Mouse (Mus musculus): ENCODE measurements around the gene Atg4a-ps.
"Not testable (repeated sequence)": the region's sequence is repeated elsewhere in the genome, so short reads cannot be mapped to it uniquely, and the experiment has no call there.

The Atg4a-ps gene

DNA sequence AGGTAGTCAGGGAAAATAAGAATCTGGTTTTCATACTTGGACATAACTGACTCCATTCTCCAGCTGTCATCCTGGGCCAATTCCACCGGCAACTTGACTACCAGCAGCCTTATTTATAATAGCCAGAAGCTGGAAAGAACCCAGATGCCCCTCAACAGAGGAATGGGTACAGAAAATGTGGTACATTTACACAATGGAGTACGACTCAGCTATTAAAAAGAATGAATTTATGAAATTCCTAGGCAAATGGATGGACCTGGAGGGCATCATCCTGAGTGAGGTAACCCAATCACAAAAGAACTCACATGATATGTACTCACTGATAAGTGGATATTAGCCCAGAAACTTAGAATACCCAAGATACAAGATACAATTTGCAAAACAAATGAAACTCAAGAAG is at the start of gene Atg4a-ps:
TSS of gene Atg4a-ps (minus strand) at position 101 of the 400 bp plus-strand sequence.
- not testable (repeated sequence) for DNase-seq (ENCODE audit: low read depth, low spot score)

DNA sequence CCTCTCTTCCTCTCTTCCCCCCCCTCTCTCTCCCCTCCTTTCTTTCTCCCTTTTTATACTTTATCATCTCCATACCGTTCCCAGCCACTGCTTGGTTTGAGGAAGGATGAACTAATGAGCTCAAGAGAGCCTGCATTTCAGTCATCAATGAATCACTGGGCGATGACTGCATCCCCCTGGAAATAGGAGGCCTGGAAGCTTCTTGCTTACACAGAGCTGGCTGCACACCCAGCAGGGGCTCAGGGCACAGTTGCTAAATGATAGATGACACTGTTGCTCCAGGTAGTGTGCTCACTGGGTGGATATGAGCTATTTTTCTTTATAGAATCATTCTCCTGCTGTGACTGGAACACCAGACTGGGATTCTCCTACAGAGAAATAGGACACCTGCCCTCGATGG is 49.7 kb upstream of the Atg4a-ps start:
- DNase-seq (ENCODE audit: low read depth, low spot score): peak; percentile 60

DNA sequence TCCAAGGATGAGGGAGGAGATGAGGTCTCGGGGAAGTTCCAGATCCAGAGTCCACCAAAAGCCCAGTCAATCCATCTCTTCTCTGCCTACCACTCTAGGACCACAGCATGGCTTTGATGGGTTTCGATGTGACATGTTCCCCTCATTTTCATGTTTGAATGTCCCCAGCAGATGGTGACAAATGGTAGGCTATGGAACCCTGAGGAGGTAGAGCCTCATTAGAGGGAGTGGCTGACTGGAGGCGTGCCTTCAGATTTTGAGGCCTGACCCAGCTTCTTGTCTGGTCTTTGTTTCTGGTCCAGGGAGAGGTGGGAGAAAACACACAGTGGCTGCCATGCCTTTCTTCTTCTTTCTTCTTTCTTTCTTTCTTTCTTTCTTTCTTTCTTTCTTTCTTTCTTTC is 44.6 kb upstream of the Atg4a-ps start:
- peak; percentile 46 for DNase-seq (ENCODE audit: low read depth, low spot score)

DNA sequence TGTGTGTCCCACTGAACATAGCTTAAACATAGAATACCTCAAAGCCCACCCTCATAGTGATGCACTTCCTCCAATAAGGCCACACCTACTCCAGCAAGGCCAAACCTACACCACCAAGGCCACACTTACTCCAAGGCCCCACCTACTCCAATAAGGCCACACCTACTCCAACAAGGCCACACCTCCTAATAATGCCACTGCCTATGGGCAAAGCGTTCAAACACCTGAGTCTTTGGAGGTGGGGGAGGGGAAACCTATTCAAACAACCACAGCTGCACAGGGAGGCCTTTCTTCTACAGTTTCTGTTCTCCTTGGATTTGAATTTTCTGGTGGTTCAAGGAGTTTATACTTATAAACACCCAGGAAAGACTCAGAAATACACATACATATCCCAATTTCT is 43.2 kb upstream of the Atg4a-ps start:
- no peak for DNase-seq (ENCODE audit: low read depth, low spot score)

DNA sequence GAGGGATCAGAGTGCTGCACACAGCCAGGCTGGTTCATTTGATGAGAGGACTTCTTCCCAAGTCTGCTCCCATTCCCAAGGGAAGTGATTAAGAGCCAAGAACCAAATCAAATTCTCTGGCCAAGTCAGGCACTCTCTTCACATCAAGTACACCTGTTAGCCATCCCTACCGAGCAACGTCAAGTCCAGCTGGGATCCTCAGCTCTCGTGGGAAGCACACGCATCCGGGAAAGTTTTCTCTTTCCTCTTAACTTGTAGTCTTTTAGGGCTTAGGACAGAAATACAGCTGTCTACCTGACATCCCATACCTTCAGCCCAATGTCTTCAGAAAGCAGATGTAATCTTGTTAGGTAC is 38.1 kb upstream of the Atg4a-ps start:
- DNase-seq (ENCODE audit: low read depth, low spot score): no peak

DNA sequence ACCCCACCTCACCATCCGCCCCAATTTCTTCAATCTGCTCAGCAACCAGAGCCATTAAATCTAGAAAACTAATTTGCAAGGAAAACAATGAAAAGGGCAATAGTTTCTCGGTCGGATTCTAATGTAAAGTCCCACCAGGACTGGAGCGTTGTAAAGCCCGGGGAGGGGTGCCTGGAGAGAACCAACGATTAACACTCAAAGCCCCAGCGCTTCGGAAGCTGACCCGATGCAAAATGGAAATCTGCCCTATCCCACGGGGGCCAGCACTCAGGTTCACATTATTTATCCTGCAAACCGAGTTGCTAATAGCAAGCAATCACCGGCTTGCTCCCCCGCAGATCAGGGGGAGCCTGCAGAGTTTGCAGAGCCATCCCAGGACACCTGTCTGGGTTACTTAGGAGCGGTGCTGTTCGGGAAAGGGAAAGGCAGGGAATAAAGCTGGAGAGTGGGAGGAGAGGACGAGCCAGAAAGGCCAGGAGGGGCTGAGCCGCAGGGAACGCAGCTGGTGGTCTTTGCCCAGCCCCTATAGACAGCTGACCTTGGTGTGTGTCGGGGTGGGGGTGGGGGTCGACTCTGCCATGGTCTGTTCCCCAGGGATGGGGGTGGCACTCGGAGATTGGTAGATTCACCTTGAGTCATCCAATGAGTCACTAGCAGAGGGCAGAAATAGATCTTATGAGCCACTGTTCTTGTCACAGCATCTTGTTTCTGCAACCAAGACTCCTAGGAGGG is 37.5 kb upstream of the Atg4a-ps start:
- peak; percentile 93 for DNase-seq (ENCODE audit: low read depth, low spot score)

DNA sequence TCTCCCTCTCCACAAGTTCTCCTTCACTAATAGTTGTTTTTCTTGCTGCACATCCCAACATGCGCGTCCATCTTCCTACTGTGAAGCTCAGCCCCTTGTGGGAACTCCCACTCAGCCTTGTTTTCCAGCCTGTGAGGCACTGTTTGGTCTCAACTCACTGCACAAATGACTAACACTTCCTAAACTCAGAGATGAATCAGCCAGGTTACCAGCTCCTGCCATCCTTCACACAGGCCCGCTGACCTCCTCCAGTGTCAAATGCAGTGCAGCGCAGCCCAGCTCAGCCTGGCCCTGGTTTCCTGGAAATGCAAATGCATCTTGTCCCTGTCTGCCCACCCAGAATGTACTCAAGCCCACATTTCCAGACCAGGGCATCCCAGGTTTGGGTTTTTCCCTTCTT is 36.6 kb upstream of the Atg4a-ps start:
- DNase-seq (ENCODE audit: low read depth, low spot score): peak; percentile 87

DNA sequence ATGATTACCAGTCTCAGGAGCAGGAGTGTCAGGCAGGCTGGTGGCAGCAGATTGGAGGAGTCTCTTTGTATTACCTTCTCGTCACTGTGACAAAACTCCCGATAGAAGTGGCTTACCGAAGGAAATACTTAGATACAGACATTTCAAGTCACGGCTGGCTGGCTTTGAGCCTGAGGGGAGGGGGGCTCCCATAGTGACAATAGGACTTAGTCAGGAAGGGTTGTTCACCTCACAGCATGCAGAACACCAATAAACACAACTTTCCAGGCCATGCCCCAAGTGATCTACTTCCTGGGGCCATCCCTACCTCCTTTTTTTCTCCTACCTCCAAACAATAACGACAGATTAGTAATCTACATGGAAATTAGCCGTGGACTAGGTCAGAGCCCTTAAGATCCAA is 32.9 kb upstream of the Atg4a-ps start:
- DNase-seq (ENCODE audit: low read depth, low spot score): no peak

DNA sequence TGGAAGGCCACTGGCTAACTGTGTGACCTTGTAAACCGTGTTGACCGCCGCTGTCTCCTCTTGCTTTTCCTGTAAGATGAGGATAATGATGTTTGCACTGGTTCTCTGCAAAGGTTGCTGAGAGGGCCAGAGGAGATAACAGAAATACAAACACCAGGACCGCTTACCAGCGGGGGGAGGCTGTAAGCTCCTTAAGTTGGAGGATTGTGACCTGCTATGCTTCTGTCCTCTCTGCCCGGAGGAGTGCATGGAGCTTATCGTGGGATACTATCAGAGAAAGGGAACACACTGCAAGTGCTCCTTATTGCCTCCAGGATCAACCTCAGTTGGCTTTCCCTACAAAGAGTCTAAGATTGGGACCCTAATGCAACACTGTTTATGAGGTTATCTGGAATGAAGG is 26.8 kb upstream of the Atg4a-ps start:
- no peak for DNase-seq (ENCODE audit: low read depth, low spot score)

DNA sequence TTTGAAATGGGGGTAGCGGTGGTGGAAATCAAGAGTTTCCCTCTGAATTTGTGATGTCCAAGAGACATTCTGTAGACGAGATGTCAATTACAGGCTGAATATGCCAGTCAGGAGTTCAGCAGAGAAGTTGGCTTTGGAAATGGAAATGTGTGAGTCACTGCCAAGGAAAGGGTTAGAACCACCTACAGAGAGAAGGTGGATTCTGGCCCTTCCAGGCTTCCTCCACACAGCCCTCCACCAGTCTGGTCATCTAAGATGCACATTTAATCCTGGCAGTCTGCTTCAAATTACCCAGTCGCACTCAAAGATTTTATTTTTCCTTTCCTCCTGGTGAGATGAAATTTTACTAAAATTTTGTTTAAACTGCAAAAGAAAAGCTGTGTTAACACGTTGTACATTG is 26.2 kb upstream of the Atg4a-ps start:
- peak; percentile 40 for DNase-seq (ENCODE audit: low read depth, low spot score)

DNA sequence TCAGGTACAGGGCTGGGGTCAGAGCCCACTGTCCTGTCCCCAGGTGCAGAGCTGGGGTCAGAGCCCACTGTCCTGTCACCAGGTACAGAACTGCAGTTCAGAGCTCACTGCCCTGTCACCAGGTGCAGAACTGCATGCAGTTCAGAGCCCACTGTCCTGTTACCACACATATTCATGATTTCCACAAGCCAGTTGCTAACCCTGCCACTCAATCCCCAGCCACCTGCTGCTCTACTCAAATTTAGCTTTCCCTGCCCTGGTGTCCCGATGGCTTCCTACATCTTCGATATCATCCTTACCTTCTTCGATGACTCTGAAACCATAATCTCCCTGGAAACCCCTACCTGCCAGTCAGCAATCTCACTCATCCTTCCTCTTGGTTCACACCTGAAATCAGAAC is 17.5 kb upstream of the Atg4a-ps start:
- DNase-seq (ENCODE audit: low read depth, low spot score): no peak

DNA sequence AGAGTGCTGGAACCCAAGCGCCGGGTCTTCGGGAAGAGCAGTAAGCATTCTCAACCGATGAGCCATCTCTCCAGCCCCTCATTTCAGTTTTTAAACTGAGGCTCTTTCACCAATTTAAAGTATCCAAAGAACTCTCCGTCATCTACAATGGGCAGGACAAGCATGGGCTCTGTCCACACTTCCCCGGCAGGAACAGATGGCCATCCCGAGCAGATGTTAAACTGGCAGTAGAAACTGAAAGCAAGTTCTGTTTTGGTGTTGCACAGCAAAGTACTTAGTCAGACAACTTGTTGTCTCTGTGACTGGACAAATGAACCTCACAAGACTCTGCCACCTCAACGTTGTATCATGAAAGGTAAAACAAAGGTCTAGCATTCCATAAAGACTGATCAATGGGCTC is 15.8 kb upstream of the Atg4a-ps start:
- peak; percentile 49 for DNase-seq (ENCODE audit: low read depth, low spot score)

DNA sequence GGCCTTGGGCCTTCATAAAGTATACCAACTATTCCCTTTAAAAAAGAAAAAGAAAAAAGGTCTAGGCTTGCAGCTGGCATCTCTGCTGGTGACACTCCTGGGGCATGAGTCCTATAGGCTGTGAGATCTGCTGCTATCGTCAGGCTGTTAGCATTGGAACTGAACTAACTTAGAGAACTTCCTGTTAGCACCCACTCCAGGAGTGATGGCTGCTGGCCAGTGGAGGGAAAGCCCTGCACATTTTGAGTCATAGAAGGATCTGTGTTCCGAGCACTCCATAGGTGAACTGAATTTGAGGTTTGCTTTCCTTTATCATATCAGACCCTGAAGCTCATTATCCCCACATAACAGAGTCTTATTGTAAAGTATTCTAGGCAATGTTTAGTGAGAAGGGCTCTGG is 14.1 kb upstream of the Atg4a-ps start:
- DNase-seq (ENCODE audit: low read depth, low spot score): peak; percentile 58

DNA sequence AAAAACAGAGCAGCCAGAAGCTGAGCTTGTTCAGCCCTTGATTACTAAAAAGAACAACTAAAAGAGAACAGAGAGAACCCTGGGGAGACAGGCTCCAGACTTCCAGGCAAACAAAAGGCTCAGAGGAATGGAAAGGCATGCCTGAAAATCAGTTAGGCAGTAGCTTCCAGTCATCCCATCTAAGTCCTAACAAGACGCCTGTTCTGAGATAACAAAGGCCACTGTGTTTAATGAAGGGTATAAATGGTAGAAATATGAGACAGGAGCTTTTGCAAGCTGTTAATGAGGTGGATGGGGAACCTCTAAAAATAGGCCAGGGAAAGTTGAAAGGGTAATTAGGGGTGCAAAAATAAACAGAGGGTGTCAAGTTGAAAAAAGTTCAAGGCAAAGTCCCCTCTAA is 4.5 kb upstream of the Atg4a-ps start:
- DNase-seq (ENCODE audit: low read depth, low spot score): no peak

DNA sequence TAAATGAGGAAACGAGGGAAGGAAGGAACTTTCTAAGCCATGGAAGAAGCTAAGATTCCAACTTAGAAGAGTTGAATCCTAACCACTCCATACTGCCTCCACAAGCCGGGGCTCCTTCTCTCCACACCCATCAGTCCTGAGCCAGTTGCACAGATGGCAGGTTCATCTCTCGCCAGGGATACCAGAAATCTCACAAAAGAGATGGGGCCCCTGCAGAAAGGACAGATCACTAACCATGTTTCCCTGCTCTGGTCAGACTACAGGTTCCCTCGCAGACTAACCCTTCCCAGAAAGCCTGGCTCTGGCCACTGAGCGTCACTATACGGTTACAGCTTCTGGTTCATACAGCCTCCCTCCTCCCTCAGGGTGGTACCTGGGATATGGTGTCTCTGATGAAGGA is 3.8 kb upstream of the Atg4a-ps start:
- DNase-seq (ENCODE audit: low read depth, low spot score): peak; percentile 73

DNA sequence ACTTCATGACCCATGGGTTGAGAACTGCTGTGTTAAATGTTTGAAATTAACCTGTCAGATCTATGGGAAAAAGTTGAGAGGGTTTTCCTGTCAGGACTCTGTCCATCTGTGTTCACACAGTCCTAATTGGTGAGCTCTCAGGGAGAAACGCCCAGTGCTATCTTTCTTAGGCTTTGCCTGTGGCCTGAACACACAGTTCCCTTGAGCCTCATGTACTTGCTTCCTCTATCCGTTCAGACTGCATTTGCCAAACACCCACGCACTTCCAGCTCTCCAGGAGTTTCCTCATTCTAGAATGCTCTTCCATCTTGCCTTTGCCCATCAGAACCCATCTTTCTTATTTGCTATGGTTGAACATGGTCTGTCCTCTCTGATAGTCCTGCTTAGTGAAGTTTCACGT is 2.6 kb upstream of the Atg4a-ps start:
- DNase-seq (ENCODE audit: low read depth, low spot score): no peak

DNA sequence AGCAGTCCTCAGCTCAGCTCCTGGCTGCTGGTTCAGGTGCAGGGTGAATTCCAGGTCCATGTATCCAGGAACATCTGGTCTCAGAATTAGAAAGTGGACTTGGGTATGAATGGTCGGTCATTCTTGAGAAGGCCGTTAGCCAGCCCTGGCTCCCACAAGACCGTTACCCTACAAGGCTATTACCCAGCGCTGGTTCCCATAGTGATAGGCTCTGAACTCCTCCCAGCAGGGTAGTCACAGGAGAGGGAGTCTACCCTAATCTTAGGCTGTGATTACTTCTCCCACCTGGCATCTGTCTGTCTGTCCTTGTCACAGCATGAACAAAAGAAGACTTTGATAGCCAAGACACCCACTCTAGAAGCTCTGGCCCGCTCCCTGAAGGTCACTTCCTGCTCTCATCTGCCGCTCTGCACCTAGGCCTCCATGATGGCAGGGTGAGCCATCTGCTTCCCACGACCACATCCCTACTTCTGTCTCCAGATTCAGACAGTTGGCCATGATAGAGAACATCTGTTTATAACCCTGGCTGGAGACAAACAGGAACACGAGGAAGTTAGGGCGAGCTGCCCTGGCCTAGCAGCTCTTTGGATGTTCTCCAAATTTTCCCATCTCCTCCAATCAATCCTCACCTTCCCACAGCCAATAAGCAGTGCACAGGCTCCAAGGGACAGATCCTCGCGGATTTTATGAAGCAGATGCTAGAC is 1.4 kb upstream of the Atg4a-ps start:
- no peak for DNase-seq (ENCODE audit: low read depth, low spot score)

DNA sequence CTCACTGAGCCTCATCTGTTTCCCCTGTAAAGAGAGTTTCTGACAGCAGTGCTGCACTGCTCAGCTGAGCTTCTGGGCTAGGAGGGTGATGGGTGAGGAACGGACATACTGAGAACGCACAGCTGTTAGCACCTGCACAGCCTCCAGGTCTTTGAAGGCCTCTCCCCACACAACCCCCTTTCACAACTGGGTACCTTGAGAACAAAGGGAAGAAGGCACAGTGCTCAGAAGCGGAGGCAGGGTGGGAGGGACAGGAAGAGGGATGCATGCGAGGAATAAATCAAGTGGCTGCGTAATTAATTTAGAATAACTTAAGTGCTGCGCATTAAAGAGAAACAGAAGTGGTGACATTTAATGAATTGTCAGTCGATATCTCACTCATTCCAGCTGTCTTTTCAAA is 4.6 kb downstream of the Atg4a-ps start:
- DNase-seq (ENCODE audit: low read depth, low spot score): peak; percentile 49

DNA sequence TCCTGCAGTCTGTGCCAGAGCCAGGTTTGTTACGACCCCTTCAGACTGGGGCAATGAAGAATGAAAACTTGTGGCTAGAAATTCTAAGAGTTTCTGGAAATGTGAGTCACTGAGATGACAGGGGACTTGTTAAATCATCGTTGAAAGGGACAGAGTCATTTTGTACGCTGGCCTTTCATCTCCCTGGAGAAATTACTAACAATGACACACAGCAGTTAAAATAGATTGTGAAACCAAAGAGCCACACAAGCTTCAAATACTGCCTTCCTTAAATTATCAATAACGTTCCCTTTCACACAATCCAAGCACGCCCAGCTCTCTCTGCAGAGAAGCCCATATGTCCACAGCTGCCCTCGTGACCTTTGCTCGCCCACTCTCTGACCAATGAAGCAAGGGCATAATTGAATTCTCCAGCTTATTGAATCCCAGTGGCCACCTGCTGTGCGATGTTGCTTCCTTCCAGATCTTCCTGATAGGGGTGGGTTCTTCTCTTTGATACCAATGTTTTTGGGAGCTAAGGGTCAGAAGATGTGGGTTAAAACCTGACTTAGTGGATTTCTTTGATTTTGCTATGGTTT is 5.6 kb downstream of the Atg4a-ps start:
- no peak for DNase-seq (ENCODE audit: low read depth, low spot score)

DNA sequence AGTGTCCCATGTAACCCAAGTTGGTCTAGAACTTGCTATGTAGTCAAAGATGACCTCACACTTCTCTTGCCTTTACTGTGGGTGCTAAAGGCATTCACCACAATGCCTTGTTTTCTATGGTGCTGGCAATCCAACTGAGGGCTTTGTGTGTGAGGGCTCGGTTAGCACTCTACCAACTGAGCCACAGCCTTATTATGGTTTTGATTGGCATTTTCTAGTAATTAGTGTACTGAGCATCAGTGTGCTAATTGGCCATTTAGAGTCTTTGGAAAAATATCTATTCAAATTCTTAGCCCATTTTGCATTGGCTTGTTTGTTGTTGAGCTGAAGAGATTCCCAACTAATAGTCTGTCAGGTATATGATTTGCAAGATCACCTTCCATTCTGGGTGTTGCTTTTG is 8.2 kb downstream of the Atg4a-ps start:
- no peak for DNase-seq (ENCODE audit: low read depth, low spot score)

DNA sequence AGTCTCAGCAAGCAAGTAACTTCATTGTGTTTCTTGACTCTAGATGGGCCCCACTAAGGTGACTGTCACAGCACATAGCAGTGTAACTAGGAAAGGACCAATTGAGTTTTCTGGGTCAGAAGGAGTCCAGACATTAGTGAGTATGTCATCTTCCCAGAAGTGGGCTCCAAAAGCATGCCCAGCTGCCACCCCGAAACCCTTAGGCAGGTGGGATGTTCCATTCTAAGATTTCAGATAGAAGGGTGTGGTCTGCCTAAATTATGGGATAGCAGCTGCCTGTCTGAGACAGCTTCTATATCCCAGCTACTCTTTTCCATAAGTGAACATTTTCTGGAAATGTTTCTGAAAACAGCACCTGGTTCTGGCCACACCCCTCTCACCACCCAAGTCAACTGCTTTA is 11.6 kb downstream of the Atg4a-ps start:
- no peak for DNase-seq (ENCODE audit: low read depth, low spot score)

DNA sequence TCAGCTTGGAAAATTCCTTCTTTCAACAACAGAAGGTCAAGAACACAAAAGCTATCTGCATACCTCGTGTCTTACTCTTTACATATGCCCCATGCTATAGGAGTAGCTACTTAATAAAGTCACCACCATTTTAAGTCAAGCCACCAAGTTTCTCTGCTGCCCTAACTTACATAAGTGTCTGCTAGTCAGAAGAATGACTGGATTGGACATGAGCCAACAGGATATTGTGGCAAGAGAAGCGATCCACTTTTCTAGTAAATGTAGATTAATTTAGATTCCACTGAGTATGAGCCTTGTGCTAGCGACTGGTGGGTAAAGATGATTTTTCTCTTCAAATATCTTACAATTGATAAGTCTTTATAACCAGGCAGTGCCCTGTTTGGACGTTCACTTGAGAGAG is 12.0 kb downstream of the Atg4a-ps start:
- no peak for DNase-seq (ENCODE audit: low read depth, low spot score)

DNA sequence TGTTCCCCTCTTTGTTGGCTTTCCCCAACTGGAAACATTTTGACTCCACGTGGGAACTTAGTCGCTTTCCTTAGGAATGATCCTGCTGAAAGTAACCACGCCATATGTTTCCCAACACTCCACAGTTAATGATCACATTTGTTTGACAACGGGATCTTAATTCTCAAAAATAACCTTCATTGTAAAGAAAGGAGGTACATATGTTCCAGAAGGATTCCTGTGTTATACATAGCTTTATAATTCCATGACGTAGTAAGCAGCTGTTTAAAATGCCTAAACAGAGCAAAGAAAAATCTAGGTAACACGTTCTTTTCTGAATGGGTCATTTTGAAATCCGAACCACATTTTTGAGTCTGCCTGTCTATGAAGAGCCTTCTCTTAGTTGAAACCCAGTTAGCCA is 12.7 kb downstream of the Atg4a-ps start:
- no peak for DNase-seq (ENCODE audit: low read depth, low spot score)
